Mouse (Mus musculus) ovary, adult 18-20 months (tissue): ENCODE measurements around the gene Efr3b.
A peak's percentile ranks its signal among the peaks of the same experiment; 100 is the strongest.
"Not testable (repeated sequence)": the region's sequence is repeated elsewhere in the genome, so short reads cannot be mapped to it uniquely, and the experiment has no call there.

Experiments used
- DNase-seq: peaks from one replicate; pipeline ENCODE4 v3.0.0; 2022; ENCODE audit warnings: low spot score, mixed read lengths

The Efr3b gene

GRCm38 (mm10) chr12:3981350-3982131 lies 57.2 kb downstream of the Efr3b start:
- DNase-seq = peak; percentile 80

GRCm38 (mm10) chr12:3980991-3981349 lies 57.7 kb downstream of the Efr3b start:
- DNase-seq = no peak

- not testable (repeated sequence) for DNase-seq
These were observed 65.5 kb downstream of the Efr3b start for GRCm38 (mm10) chr12:3973169-3973568.

- DNase-seq = no peak
These were observed 70.3 kb downstream of the Efr3b start for GRCm38 (mm10) chr12:3968380-3968779.

GRCm38 (mm10) chr12:3967196-3967595 lies 71.5 kb downstream of the Efr3b start:
- no peak for DNase-seq

- no peak for DNase-seq
These were observed 78.2 kb downstream of the Efr3b start for GRCm38 (mm10) chr12:3960553-3960952.

GRCm38 (mm10) chr12:3959791-3960543 lies 78.7 kb downstream of the Efr3b start:
- peak; percentile 78 for DNase-seq

- no peak for DNase-seq
These were observed 82.4 kb downstream of the Efr3b start for GRCm38 (mm10) chr12:3956351-3956750.

GRCm38 (mm10) chr12:3955371-3955770 lies 83.3 kb downstream of the Efr3b start:
- DNase-seq = no peak

- no peak for DNase-seq
These were observed 84.1 kb downstream of the Efr3b start, which contains the start of gene Pomc for GRCm38 (mm10) chr12:3954651-3955050. Gene Pomc, plus strand, starts transcription at chr12:3954951.

GRCm38 (mm10) chr12:3947503-3947902 lies 91.2 kb downstream of the Efr3b start:
- DNase-seq = no peak

GRCm38 (mm10) chr12:3944454-3945073 lies 94.2 kb downstream of the Efr3b start:
- no peak for DNase-seq

GRCm38 (mm10) chr12:3942026-3942425 lies 96.7 kb downstream of the Efr3b start:
- DNase-seq = no peak

- DNase-seq = not testable (repeated sequence)
These were observed 108.4 kb downstream of the Efr3b start for GRCm38 (mm10) chr12:3930090-3930865.

GRCm38 (mm10) chr12:3928841-3929240 lies 109.9 kb downstream of the Efr3b start:
- DNase-seq = no peak

- DNase-seq = no peak
These were observed 112.6 kb downstream of the Efr3b start for GRCm38 (mm10) chr12:3926127-3926526.

- DNase-seq = no peak
These were observed 119.3 kb downstream of the Efr3b start for GRCm38 (mm10) chr12:3919423-3919822.

- no peak for DNase-seq
These were observed 120.1 kb downstream of the Efr3b start for GRCm38 (mm10) chr12:3918577-3918976.

GRCm38 (mm10) chr12:3917668-3918341 lies 120.9 kb downstream of the Efr3b start:
- DNase-seq = no peak

GRCm38 (mm10) chr12:3915852-3916251 lies 122.9 kb downstream of the Efr3b start:
- DNase-seq = no peak
